Mouse (Mus musculus): ENCODE measurements around the gene Col9a2.

Col9a2 gene

DNA sequence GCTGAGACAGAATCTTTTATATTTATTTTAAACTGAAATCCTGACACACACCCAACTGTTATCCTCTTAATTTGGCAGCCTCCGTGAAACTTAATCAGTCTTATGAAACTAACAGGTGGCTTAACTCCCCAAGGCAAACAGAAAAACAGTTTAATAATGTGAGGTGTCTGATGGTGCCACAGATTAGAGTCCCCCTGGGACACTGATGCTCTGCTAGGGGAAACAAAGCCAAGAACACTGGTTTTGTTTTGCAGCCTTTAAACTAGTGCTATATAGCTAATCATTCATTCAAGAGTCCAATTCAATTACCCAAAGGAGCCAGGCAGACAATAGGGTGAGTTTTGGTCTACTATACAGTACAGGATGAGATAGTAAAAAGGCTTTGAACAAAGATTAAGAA is 41.2 kb downstream of the Col9a2 start:
- in situ Hi-C loops (cut with MboI, MseI): no loop called here

GRCm38 (mm10) chr4:121084506-121084905 is 45.3 kb downstream of the Col9a2 start:
- in situ Hi-C loops (cut with MboI, MseI): no loop called here

DNA sequence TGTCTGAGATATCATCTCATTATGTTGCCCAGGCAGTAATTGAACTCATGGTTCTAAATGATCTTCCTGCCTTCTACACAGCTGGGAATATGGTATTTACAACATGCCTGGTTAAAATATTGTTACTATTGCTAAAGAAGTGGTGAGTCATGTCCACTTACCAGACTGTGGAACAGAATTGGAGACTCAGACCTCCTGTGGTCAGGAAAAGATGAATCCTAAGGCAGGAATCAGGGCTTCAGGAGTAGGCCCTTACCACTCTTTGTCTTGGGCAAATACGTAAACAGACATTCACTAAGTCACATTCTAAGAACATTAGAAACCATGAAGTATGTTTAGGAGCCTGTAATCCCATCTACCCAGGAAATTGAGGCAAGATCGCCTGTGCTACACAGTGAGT is 49.5 kb downstream of the Col9a2 start:
- in situ Hi-C loops (cut with MboI, MseI): no loop called here

- in situ Hi-C loops (cut with MboI, MseI): loop anchor here (10.0 kb wide), 1 partner anchor 135 kb away; no protein-coding TSS in a partner anchor
Observed at GRCm38 (mm10) chr4:121090211-121090610, 51.0 kb downstream of the Col9a2 start.

DNA sequence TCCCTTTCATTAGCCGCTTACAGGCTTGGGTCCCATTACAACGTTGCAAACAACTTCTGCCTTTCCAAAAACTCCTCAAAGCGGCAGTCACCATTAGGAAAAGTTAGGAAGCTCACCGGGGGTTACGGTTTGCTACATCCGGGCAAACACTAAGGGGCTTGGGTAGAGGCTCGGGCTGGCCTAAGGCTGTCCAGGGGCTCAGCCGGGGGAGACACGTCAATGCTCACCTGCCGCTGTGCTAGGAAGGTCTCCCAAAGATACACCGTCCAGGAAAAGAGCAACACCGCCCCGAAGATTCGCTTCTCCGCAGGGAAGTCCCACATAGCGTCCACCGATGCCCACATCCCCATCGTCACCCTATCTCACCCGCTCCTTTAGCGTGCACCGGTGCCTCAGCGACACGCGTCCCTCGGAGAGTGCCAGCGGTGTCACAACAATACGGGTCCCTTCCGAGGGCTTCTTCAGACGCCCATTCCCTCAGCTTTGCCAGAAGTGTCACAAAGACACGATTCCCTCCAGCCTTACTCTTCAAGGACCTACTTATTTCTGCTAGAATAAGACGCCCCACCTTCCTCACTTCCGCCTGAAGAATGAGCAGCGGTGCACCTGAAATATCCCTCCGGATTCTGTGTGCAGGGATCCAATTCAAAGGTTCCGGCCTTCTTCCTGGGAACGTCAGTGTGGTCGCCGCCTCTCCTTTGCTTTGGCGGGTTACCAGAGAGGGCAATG is 58.6 kb downstream of the Col9a2 start, which contains the start of gene Zmpste24:
Zmpste24 (minus strand) TSS at position 592 of the 729 bp plus-strand sequence.
- in situ Hi-C loops (cut with MboI, MseI): loop anchor here (5.0 to 10.0 kb wide), 2 partner anchors 71 to 127 kb away; no protein-coding TSS in a partner anchor

DNA sequence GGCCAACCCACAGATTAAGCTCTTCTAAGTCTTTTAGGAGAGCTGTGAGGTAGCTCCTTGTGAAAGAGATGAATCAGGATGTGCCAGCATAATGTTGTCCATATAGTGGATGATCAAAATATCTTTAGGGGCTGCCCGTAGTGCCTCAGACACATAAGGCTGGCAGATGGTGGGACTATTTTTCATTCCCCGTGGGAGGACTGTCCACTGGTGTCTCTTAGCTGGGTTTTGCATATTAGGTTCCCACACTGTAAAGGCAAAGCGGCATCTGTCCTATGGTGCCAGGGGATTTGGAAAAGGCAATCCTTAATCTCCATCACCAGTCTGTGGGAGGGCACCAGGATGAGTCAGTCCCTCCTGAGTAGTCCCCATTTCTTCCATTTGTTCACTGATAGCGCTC is 64.1 kb downstream of the Col9a2 start:
- in situ Hi-C loops (cut with MboI, MseI): no loop called here
